Comparison of ENCODE assay signal across 8 mouse cellular contexts in the genomic region with DNA sequence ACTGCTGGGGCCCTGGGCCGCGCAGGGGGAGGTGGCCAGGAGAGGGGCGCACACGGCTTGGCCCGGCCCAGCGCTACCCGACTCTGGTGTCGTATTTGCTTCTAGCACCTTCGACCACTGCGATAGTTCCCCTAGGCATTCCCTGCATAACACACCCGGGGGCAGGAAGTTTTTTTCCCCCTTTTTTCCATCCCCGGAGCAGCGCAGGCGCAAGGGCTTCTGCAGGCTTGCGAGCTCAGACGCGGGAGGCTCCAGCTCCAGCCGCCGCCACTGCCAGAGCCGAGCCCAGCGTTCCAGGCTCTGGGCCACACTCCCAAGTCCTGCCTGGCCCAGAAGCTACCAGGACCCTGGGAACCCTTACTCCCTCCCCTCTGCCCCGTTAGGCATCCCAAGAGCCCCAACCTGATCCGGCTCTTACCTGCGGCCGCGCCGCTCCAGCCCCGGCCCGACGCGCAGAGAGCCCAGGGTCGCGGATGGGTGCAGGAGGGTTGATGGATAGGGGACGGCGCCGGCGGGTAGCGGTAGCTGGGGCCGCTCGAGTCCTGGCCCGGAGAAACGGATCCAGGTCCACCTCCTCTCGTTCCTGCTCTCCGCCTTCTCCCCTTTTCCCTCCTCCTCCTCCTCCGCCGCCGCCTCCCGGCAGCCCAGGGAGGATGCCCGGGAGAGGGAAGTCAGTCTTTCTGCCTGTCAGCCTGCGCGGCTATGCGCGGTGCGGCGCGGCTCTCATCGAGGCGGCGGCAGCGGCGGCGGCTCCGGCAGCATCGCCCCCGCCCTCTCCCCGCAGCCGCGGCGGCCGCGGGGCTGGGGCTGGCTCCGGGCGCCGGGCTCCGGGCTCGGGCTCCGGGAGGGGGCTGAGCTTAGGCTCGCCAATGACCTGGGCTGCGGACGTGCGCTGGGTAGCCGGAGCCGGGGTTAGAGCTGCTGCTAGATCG. TPM values are rescaled to one million over a fixed set of nuclear protein-coding genes. Genes with fewer than 3 reads are reported as not detected.
A peak's percentile ranks its signal among the peaks of the same experiment; 100 is the strongest.
DNase-seq lines count a peak whose midpoint lies in the region; ATAC-seq and TF ChIP-seq lines count a peak whose summit lies in the region.

No protein-coding gene starts in this region.

- TF ChIP-seq POLR2A in embryonic fibroblast, embryonic 13.5 days (IDR thresholded peaks at IDR 0.05; ENCODE audit: low read depth, low read length): no peak

- peak overlapping the region; percentile 70 for H3K4me3 ChIP-seq in embryonic fibroblast, embryonic 13.5 days (ENCODE audit: insufficient read depth, low read length)
- H3K4me3 ChIP-seq in hindbrain, embryonic 10.5 days: peak overlapping the region; percentile 85
- peak overlapping the region; percentile 98 for H3K4me3 ChIP-seq in midbrain, embryonic 15.5 days

- WGBS in hindbrain, embryonic 10.5 days: under 1% methylated on average over 81 of the region's 84 CpGs
- under 1% methylated on average over 76 of the region's 84 CpGs for WGBS in midbrain, embryonic 15.5 days

- peak overlapping the region; percentile 86 for H3K4me2 ChIP-seq in midbrain, embryonic 15.5 days

- intact Hi-C loops in left cerebral cortex, postnatal 36 days (cut with DNase I): loop anchor here (5.0 to 10.0 kb wide), 3 partner anchors 130 to 350 kb away; no protein-coding TSS in a partner anchor

- no peak for DNase-seq in cerebellum, adult 8-10 months
- peak; percentile 69 for DNase-seq in adrenal gland, postnatal 14 days
- DNase-seq in hindbrain, embryonic 10.5 days (ENCODE audit: low spot score): peak; percentile 70
- peak; percentile 48 to 61 for DNase-seq in left cerebral cortex, postnatal 36 days (ENCODE audit: low spot score in 2 of 2)
- DNase-seq in urinary bladder, postnatal 14 days (ENCODE audit: low spot score): peak; percentile 26

- H3K4me1 ChIP-seq in embryonic fibroblast, embryonic 13.5 days (ENCODE audit: control insufficient read depth, insufficient read depth, low read length): no peaks in the 10 kb centered on the region
- peaks cover 48% of the 10 kb centered on the region for H3K4me1 ChIP-seq in hindbrain, embryonic 10.5 days (replicated peaks)
- peaks cover 31% of the 10 kb centered on the region for H3K4me1 ChIP-seq in midbrain, embryonic 15.5 days

- no peak overlapping the region for H3K27ac ChIP-seq in embryonic fibroblast, embryonic 13.5 days (ENCODE audit: insufficient read depth, low read length)
- peak overlapping the region; percentile 92 for H3K27ac ChIP-seq in hindbrain, embryonic 10.5 days
- peak overlapping the region; percentile 95 for H3K27ac ChIP-seq in midbrain, embryonic 15.5 days

- peak; percentile 47 for ATAC-seq in cerebellum, adult (ENCODE audit: insufficient number of reproducible peaks, low FRiP score, low TSS enrichment)
- peak; percentile 77 for ATAC-seq in midbrain, embryonic 15.5 days (replicated peaks)

- no peaks in the 10 kb centered on the region for H3K36me3 ChIP-seq in hindbrain, embryonic 10.5 days
- no peaks in the 10 kb centered on the region for H3K36me3 ChIP-seq in midbrain, embryonic 15.5 days (replicated peaks)

- peaks cover 49% of the 10 kb centered on the region for H3K27me3 ChIP-seq in hindbrain, embryonic 10.5 days (ENCODE audit: insufficient read depth, poor library complexity, severe bottlenecking)
- no peaks in the 10 kb centered on the region for H3K27me3 ChIP-seq in midbrain, embryonic 15.5 days (replicated peaks)

- H3K9me3 ChIP-seq in hindbrain, embryonic 10.5 days: no peaks in the 10 kb centered on the region
- no peaks in the 10 kb centered on the region for H3K9me3 ChIP-seq in midbrain, embryonic 15.5 days

- H3K9ac ChIP-seq in midbrain, embryonic 15.5 days: peak overlapping the region; percentile 88

- no peak for TF ChIP-seq CTCF in embryonic fibroblast, embryonic 13.5 days (IDR thresholded peaks at IDR 0.05; ENCODE audit: borderline replicate concordance, insufficient read depth, low read length)

RNA-seq across cellular contexts. Expression of a gene that starts 0.5 kb away (rescaled TPM):
- 10.2 and 10.4 TPM in 2 replicates for total RNA-seq in adrenal gland, postnatal 14 days (2021)
- 3.8 and 6.1 TPM in 2 replicates for polyA plus RNA-seq in embryonic fibroblast, embryonic 13.5 days (2011; ENCODE audit: insufficient read length, low read depth, missing spikeins)
- polyA plus RNA-seq in hindbrain, embryonic 10.5 days (2016; fragmentation: Nextera tagmentation; extraction: Ambion mirVana): 1.4 and 1.8 TPM in 2 replicates
- 10 to 100 TPM; 39.8 to 51.9 TPM for total RNA-seq in left cerebral cortex, postnatal 36 days (2021)
- 4.8 and 5.2 TPM in 2 replicates for polyA plus RNA-seq in midbrain, embryonic 15.5 days (2015; fragmentation: Nextera tagmentation; extraction: Ambion mirVana)
